Mouse (Mus musculus) ZHBTc4 (cell line): Measurements from ENCODE around the gene Ghr.

Experiments
- DNase-seq: peaks from one replicate; pipeline ENCODE4 v3.0.0-alpha.2; 2011; ENCODE audit warnings: low read depth, low spot score

Ghr gene

DNA sequence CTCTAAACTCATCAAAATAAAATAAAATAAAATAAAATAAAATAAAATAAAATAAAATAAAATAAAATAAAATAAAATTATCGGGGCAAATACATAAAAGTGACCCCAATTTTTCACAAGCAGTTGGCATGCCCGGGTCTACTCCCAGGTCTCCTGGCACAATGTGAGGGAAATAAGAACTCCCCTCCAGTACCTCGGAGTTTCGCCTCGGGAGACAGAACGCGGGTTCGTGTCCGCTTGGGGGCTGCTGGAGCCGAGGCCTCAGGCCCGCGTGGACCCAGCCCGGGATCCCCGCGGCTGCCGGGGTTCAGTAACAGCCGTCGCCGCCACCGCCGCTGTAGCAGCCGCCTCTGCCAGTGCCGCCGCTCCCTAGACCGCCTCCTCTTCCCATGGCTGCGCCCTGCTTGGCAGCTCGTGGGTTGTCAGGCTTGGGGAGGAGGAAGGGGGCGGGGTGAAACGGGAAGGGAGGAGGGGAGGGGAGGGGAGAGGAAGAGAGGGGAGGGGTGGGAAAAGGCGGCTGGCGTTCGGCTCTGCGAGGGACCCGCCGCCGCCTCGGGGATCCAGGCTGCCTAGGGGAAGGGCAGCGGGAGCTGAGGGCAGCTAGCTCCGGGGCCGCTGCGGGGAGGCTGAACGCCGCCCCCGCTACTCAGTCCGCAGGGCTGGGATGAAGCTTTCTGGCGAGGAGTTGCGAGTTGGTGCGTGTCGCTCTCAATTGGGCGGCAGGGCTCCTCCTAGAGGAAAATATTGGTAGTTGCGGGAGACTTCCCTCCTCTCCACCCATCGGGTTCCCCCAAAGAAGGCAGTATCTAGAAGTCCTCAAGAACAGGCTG lies at the start of gene Ghr:
Gene Ghr (minus strand): TSS at position 686 of the 830 bp plus-strand sequence.
- peak; percentile 91 for DNase-seq

- DNase-seq = no peak
Observed at GRCm38 (mm10) chr15:3622746-3623145, 39.5 kb upstream of the Ghr start.

GRCm38 (mm10) chr15:3620368-3620767 lies 37.1 kb upstream of the Ghr start:
- no peak for DNase-seq

- DNase-seq = no peak
Observed at GRCm38 (mm10) chr15:3618311-3618710, 35.0 kb upstream of the Ghr start.

DNA sequence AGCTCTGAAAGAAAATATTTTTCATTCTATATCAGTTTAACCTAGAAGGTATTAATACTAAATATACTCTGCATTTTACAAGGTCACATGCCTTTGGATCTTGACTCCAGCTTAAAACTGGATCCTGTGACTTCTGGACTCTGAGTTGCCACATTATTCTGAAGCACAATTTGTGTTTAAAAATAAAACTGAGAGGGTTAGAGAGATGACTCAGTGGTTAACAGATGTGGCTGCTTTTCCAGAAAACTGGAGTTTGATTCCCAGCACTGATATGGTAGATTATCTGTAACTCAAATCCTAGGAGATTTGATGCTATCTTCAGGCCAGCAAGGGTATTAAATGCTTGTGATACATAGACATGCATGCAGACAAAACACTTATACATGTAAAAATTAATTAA lies 28.7 kb upstream of the Ghr start:
- no peak for DNase-seq

DNA sequence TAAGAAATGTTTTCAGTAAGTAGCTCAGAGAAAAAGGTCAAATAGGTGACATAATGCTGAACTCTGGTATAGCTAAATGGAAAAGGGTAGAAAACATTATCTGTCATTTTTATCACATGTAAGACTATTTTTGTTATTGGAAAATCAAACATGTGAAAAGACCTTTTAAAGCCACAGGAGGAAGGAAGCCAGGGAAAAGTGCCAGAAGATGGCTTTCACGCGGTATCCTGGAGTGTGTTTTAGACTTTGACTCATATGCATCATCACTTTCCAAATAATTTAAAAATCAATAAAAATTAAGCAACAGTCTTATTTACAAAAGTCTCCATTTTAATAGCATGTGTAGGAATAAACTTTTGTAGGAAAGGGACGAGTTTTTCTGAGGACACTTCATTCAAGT lies 24.7 kb upstream of the Ghr start:
- no peak for DNase-seq

- no peak for DNase-seq
Observed at GRCm38 (mm10) chr15:3602098-3602486, 18.8 kb upstream of the Ghr start.

GRCm38 (mm10) chr15:3601422-3602097 lies 18.3 kb upstream of the Ghr start:
- DNase-seq = no peak

DNA sequence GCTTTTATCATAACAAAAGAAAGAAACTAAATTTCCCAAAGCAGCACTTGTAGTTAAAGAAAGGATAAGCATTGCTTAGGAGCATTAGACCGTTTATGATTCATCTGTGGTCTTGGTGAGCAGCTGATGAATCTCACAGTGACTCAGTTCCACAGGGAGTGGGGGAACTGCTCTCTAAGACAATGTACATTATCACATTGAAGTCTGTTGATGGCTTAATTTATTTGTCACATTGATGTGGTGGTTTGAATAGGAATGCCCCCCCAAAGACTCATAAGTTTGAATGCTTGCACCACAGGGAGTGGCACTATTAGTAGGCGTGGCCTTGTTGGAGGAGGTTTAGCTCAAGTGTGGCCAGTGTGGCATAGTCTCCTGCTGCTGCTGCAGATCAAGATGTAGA lies 4.6 kb upstream of the Ghr start:
- DNase-seq = no peak

DNA sequence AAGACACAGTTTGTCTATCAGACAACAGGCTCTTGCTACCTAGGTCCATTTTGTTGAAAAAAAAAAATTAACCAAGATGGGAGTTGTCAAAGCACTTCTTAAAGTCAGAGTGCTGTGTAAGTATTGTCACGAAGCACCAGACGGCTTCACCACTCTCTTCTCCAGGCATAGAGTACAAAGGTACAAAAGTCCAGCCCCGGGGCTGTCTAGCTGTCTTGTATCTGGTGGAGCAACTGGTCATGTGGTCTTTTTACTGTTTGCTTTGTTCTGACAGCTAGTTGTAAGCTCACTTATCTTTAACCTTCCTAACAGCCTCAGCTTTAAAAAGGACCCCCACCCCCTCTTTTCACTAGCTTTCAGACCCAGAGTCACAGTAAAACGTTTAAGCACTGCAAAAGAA lies 1.1 kb upstream of the Ghr start:
- no peak for DNase-seq

GRCm38 (mm10) chr15:3581861-3582806 lies 1.2 kb downstream of the Ghr start:
- peak; percentile 43 for DNase-seq

DNA sequence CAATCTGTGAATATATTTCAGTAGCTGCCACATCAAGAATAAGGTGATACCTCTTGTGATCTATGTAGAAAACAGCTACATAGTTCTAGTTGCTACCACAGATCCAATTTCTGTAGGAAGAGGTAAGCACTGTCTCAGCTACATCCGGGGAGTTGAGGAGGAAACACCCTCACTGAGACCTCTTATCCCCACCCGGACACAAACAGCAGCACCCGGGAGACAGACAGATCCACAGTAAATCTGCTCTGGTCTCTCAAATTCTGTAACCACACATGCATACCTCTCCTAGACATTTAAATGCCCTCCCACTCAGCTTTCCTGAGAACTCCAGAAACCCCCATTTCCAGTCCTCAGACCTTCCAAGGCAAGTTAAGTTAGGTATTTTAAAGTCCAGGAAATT lies 2.0 kb downstream of the Ghr start:
- DNase-seq = no peak

DNA sequence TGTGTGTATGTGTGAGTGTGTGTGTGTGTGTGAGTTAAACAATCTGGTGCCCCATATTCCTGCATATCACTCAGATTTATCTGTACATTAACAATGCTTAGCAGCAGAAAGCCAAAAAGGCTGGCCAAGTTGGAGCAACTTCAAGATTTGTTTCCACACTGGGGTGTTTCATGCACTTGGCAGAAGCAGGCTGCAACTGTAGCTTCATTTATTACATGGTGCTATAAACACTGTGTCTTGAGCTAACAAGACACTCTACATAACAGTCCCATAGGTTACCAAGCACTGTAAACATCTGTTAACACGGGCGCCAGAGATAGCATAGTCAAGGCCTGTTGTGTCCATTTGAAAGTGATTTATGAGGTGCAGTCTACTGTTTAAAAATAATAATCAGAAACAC lies 3.1 kb downstream of the Ghr start:
- DNase-seq = no peak

DNA sequence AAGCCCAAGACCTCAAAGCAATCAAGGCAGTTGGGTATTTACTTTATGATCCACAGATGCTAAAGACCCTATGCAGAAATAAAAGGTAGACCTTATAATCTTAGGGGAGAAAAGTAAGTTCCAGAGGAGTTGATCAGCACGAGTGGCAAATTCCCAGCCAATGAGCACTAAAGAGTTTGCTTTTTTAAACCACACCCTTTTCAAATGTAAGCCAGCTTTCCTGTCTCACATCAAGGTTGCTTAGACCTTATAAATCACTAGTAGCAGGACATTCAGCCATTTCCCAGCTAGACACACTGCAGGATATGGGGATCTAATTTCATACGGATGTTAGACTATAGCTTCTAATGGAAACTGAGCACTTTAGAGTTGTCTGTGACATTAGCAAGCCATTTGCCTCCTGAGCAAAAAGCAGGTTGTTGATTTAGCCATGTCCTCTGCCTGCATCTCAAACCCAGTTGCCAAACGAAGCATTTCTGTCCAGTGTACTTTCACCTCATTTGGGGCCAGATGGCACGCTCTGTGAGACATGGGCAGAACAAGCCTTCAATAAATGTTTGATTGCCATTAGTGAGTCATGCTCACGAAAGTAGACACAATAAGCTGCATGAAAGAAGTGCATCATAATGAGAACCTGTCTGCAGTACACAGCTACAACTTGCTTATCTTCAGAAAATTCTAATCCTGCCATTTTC lies 4.9 kb downstream of the Ghr start:
- DNase-seq = no peak

DNA sequence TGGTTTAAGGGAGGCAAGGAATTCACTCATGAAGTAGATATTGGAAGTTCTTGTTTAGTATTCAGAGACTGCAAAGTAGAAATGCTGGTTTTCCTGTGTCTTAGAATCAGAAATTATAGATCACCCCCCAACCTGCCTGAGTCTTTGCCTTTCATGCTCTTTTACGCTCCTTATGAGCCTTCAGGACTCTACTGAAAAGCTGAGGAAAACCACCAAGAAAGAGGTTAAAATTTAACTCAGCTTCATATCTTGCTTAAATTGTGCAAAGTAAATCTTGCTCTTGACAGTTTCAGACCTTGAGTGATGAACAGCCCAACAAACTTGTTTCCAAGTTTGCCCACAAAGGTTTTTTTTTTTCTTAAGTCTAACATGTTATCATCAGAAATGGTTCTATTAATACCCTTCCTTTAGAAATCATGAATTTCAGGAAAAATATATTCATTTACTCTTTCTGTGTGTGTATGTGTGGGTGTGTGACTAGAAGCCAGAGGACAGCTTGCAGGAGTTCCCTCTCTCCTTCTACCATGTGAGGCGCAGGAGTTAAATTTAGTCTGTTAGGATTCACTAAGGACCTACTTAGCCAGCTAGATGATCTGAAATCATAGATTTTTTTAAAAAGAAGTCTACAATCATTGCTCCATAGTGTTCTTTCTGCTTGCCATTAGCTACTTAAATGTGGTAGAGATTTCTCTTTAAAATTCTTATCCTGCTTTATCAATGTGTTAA lies 14.0 kb downstream of the Ghr start:
- DNase-seq = no peak

DNA sequence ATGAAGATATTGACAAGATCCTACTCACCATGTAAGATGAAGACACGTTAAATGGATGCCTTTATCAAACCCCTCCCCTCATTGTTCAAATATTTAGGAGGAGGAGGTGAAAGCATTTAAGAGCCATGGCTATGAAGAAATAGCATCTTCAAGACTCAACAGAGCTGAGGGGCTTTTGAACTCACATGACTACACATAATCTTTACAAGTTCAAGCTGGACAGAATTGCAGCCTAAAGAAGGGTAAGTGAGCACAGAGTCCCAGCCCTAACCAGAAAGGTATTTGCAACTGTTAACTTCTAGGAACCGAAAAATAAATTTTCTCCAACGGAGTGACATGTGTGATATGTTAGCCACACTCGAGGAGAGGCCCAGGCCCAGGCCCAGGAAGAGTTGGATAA lies 18.7 kb downstream of the Ghr start:
- no peak for DNase-seq

DNA sequence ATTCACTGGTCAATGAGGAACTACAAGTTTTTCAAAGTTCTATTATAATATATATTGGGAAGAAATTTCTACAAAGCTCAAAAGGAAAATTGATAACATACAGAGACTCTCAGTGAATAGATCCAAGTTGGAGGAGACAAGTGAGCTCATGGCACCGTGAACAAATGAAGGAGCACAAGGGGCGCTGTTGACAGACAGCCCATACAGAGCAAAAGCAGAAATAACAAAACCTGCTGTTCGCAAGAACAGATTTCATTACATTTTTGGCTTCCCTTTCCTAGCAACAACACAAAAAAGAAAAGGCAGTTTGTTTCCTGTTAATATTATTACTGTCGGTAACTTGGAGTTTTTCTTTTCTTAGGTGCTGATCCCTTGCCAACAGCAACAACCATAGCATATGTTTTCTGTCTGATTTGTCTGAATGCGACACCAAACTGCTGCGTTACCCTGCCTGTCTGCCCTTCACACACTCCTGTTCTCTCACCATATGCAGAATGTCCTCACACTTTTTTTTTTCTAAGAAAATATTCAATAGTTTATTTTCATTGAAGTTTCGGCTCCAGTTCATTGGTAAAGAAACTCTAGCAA lies 19.3 kb downstream of the Ghr start:
- DNase-seq = no peak

- DNase-seq = no peak
Observed at GRCm38 (mm10) chr15:3563473-3563872, 19.8 kb downstream of the Ghr start.

- DNase-seq = no peak
Observed at GRCm38 (mm10) chr15:3558524-3558923, 24.8 kb downstream of the Ghr start.

- no peak for DNase-seq
Observed at GRCm38 (mm10) chr15:3544289-3544688, 39.0 kb downstream of the Ghr start.
